Mouse (Mus musculus) midbrain, embryonic 10.5 days (tissue): ENCODE results near the gene Boll. TPM values are rescaled to one million over a fixed set of nuclear protein-coding genes. Genes with fewer than 3 reads are reported as not detected.

Experiments
- DNase-seq: peaks from one replicate; pipeline ENCODE4 v3.0.0-alpha.2; 2017; ENCODE audit warnings: low spot score
- H3K27ac ChIP-seq: fragments of 300-500 bp; sonication (generic); replicated peaks from 2 replicates; pipeline ENCODE4 v1.5.1; 2016; ENCODE audit warnings: mild to moderate bottlenecking
- H3K27me3 ChIP-seq: fragments of 300-500 bp; sonication (generic); 2 replicates; pipeline ENCODE4 v1.6.1; 2016; ENCODE audit warnings: low read depth, mild to moderate bottlenecking; ENCODE audit not compliant: poor library complexity, severe bottlenecking
- H3K36me3 ChIP-seq: fragments of 300-500 bp; sonication (generic); 2 replicates; pipeline ENCODE4 v1.6.1; 2016; ENCODE audit warnings: mild to moderate bottlenecking, moderate library complexity
- H3K4me1 ChIP-seq: fragments of 300-500 bp; sonication (generic); 2 replicates; pipeline ENCODE4 v1.6.1; 2016
- H3K4me3 ChIP-seq: fragments of 300-500 bp; sonication (generic); 2 replicates; pipeline ENCODE4 v1.5.1; 2016; ENCODE audit warnings: mild to moderate bottlenecking, moderate library complexity
- H3K9me3 ChIP-seq: fragments of 300-500 bp; sonication (generic); replicated peaks from 2 replicates; pipeline ENCODE4 v1.6.1; 2016; ENCODE audit warnings: mild to moderate bottlenecking
- WGBS: fragments of 180-500 bp; shearing (Covaris S2); methylation state at CpG from one replicate; pipeline ENCODE4 v1.1.7; 2016; 5-methylcytosine and 5-hydroxymethylcytosine counted together
- polyA plus RNA-seq: library from polyadenylated mRNA; unstranded; fragments of >200 nt; fragmentation: Nextera tagmentation; extraction: Ambion mirVana; gene quantifications from 2 replicates; pipeline ENCODE4 v1.2.1, GENCODE M21; 2016

Gene Boll
- 0.23 and 0.84 TPM in 2 replicates for polyA plus RNA-seq

DNA sequence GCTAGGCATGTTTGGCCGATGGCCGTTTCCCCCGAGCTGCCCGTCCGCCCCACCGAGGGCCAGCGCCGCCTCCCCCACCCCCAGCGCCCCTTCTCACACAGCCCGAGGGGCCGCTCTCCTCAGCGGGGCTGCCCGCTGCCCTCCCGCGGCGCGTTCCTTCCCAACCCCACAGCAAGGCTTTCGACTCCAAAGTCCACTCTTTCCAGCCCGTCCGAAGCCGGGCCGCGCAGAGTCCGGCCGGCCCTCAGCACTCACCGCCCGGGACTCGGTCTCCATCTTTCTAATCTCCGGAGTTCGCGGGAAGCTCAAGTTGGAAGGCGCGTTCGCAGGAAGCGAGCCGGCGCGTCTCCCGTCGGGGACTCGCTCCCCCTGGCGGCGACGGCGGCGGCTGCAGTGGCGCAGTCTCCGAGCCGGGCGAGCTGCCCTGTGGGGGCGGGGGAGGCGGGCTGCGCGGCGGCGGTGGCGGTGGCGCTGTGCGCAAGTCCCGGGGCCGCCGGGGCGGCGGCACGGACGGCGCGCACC is at the start of gene Boll:
Boll (minus strand) TSS at position 426 of the 522 bp plus-strand sequence.
- Histone ChIP-seq H3K4me3 (peak within 1 kb of the TSS; percentile 57), H3K4me1 (peaks cover 11% of the 10 kb centered on the region), H3K9me3 (peaks cover 8% of the 10 kb centered on the region), H3K27me3 (peaks cover 47% of the 10 kb centered on the region), H3K27ac (no peak within 1 kb of the TSS; the same call in 1 of the 2 replicates), H3K36me3 (no peaks in the 10 kb centered on the region)
- peak; percentile 75 for DNase-seq
- WGBS: 13% methylated on average over 57 of the region's 68 CpGs

DNA sequence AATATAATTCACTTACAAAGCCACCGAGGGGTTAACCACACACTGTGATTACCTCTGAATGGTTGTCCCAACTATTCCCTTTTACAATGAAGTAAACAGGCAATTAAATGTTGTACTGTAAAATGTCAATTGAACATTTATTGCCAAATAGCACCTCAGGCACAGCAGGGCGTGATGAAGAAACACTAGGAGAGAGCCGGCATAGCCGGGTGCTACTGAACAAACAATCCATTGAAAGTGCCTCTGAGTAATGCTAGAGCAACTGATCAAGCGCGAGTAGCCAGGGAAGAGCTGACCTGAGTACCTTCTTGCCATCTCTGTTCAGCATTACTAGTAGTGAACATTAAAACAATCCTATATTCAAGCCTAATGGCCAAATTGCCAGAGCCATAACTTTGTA is 49.3 kb upstream of the Boll start:
- no peak for DNase-seq
- H3K4me3 ChIP-seq: no peak overlapping the region
- no peaks in the 10 kb centered on the region for H3K36me3 ChIP-seq
- peaks cover 16% of the 10 kb centered on the region for H3K27me3 ChIP-seq
- no peaks in the 10 kb centered on the region for H3K9me3 ChIP-seq
- 80% methylated on average over 6 of the region's 6 CpGs for WGBS
- H3K4me1 ChIP-seq: no peaks in the 10 kb centered on the region
- H3K27ac ChIP-seq: no peak overlapping the region

DNA sequence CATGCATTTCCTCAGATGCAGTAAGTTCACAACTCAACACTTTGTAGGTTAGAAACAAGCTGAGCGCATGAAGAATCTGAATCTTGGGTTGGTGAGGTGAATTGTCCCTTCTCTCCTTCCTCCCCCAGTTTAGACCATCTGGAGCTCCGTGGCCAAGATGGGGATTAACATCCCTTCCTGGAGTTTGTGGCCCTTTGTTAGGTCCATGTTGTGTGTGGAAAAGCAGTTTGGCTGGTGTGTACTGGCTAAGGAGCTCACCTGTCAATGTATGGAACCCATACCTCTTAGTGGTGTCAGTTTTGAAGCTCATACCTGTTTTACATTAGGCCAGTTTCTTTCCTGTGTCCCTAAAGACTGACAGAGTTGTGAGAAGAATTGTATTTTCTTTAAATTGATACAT is 47.8 kb upstream of the Boll start:
- H3K4me1 ChIP-seq: peaks cover 9% of the 10 kb centered on the region
- DNase-seq: no peak
- H3K36me3 ChIP-seq: no peaks in the 10 kb centered on the region
- peaks cover 30% of the 10 kb centered on the region for H3K27me3 ChIP-seq
- no peaks in the 10 kb centered on the region for H3K9me3 ChIP-seq
- H3K4me3 ChIP-seq: no peak overlapping the region
- no peak overlapping the region for H3K27ac ChIP-seq
- WGBS: 86% methylated on average over 2 of the region's 2 CpGs

DNA sequence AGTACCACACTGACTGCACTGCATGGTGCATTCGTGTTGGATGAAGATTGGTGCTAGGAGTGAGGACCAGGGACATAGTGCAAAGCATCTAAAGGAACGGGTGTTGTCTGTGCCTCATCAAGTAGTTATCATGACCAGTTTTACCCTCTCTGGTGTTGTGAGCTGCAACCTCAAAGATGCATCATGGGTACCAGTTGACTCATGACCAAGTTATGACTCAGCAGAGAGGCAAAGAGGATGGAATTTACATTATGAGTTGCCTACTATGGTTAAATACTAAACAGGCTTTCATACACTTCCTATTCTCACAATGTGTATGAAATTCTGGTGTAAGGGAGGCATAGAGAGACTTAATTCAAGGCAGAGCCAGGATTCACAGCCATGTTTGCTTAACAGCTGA is 47.4 kb upstream of the Boll start:
- Histone ChIP-seq H3K27me3 (peaks cover 33% of the 10 kb centered on the region), H3K4me3 (no peak overlapping the region), H3K9me3 (no peaks in the 10 kb centered on the region), H3K27ac (no peak overlapping the region), H3K36me3 (no peaks in the 10 kb centered on the region), H3K4me1 (peaks cover 9% of the 10 kb centered on the region)
- no peak for DNase-seq
- WGBS: 81% methylated on average over 2 of the region's 2 CpGs

DNA sequence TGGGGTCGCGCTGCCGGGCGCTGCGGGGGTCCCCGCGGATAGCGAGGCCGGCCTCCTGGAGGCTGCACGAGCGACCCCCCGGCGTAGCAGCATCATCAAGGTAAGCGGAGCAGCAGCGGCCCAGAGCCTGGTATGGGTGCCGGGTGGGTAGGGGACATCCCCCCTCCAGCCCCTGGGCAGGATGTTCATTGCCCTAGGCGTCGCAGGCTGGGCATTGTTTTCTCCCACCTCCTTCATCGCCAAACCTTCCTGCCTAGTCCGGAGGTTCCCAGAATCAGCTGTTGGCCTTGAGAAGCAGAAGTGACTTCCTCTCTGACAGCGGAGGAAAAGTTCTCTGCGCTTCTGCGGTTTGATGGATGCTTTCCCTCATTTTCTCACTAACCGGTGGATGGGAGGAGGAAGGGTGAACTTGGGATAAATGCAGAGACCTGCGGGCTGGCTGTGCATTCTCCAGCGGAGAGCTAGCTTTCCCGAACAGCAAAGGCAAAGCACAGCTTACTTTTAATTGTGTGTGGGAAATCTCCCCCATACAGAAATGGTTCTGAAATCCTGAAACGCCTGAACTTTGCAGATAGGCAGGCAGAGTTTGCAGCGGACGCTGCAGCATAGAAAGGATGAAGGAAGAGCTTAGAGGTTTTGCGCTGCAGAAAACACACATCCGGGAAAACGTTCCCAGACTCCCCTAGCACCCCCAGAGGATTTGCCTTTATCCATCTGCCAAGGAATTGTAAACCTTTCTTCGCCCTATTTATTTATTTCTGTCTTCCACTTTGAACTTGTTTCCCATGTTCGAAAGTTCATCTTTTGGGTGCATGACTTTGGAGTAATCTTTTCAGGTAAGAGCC is 43.5 kb upstream of the Boll start:
- WGBS: 4% methylated on average over 35 of the region's 35 CpGs
- Histone ChIP-seq H3K4me3 (peak overlapping the region; percentile 75), H3K27ac (peak overlapping the region; percentile 74), H3K36me3 (no peaks in the 10 kb centered on the region), H3K4me1 (peaks cover 17% of the 10 kb centered on the region), H3K27me3 (peaks cover 60% of the 10 kb centered on the region), H3K9me3 (no peaks in the 10 kb centered on the region)
- peak; percentile 50 for DNase-seq

DNA sequence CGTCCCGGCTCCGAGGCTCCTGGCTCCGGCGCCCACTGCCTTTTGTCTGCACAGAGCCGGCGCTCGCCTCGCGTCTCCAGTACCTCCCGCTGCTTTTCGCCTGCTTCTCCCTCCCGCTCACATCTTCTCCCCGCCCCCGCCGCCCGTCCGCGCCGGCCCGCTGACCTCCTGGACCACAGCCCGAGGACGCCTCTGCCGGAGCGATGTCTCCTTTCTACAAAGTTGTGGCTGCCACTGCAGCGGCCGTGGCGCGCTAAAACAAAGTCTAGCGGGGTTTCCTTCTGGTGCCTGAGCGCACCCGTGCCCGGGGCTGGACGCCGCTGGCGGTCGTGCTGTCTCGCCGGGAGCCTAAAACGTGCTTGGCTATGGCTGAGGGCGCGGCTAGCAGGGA is 42.7 kb upstream of the Boll start:
- Histone ChIP-seq H3K4me3 (peak overlapping the region; percentile 75), H3K4me1 (peaks cover 17% of the 10 kb centered on the region), H3K9me3 (no peaks in the 10 kb centered on the region), H3K27me3 (peaks cover 60% of the 10 kb centered on the region), H3K36me3 (no peaks in the 10 kb centered on the region), H3K27ac (peak overlapping the region; percentile 74)
- under 1% methylated on average over 42 of the region's 42 CpGs for WGBS
- no peak for DNase-seq

DNA sequence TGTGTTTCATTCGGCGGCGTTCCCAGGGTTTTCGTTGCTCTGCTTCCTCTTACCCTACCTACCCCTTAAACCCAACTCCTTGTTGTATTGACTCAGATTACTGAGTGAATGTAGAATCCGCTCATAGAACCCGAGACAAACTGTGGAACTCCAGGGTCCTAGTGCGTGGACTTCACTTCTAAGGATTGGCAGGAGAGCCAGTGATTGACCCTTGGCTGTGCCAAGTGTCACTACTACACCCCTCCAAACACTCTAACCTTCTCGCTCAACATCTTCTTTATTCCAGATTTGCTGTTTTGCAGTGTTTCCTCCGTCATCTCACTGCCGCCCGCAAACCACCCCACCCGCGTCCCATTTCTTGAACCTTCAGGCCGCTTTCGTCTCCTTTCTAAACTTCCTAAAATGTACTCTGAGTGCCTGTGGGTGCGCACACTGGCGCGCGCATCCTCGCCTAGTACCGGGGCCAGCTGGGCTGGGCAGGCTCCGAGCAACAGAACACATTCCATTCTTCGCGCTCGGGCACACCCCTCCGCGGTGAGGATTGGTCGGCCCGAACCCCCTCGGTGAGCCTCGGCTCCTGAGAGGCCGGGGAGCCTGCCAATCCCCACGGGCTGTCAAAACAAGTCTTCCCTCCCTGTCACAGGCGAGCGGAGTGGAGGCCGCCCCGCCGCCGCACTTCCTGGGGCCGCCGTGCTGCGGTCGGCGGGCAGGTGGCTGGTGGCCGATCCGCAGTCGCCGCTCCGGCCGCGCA is 42.2 kb upstream of the Boll start, which contains the start of gene Plcl1:
Plcl1 (plus strand) TSS at position 650 of the 751 bp plus-strand sequence.
- peak within 1 kb of the TSS; percentile 74 for H3K27ac ChIP-seq

DNA sequence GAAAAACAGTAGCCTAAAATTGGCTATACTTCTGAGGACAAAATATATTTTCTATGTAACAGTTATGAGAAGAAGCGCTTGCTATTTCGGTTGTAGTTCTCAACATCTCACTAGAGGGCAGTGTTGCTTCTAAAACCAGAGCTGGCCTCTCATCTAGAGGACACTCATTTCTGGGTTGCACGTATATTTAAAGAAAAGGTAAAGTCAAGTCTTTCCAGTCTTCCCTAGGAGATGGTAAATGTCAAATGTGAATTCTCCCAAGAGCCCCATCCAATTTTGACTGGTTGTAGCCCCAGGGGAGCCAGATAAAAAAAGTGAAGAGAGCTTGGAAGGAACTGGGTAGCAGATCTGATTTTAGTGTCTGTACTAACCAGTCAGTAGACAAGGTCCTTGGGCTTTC is 41.2 kb upstream of the Boll start:
- peaks cover 60% of the 10 kb centered on the region for H3K27me3 ChIP-seq
- H3K4me1 ChIP-seq: peaks cover 22% of the 10 kb centered on the region
- H3K27ac ChIP-seq: no peak overlapping the region
- H3K9me3 ChIP-seq: no peaks in the 10 kb centered on the region
- no peaks in the 10 kb centered on the region for H3K36me3 ChIP-seq
- no peak overlapping the region for H3K4me3 ChIP-seq
- WGBS: 9% methylated on average over 3 of the region's 3 CpGs
- peak; percentile 30 for DNase-seq

More for the DNA sequence above, 42.2 kb upstream of the Boll start, which contains the start of gene Plcl1:
- peak within 1 kb of the TSS; percentile 75 for H3K4me3 ChIP-seq
- H3K9me3 ChIP-seq: no peaks in the 10 kb centered on the region
- DNase-seq: peak; percentile 95
- WGBS: 4% methylated on average over 51 of the region's 51 CpGs
- H3K36me3 ChIP-seq: no peaks in the 10 kb centered on the region
- peaks cover 17% of the 10 kb centered on the region for H3K4me1 ChIP-seq
- peaks cover 60% of the 10 kb centered on the region for H3K27me3 ChIP-seq

DNA sequence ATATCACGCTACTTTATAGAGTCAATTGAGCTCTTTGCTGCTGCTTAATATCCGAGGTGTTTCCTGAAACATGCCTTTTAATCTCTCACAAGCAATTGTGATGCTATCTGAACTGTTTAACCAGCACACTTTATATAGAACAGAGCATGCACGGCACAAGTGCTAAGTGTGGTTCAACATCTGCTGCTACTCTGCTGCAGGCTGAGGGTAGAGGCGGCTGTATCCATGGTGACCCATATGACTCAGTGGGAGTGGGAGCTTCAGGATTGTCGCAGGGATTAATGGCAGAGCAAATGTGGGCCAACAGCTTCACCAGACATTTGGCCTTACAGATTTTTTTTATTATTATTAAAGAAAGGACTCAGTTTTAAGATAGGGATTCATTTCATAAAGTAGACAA is 36.6 kb upstream of the Boll start:
- H3K36me3 ChIP-seq: no peaks in the 10 kb centered on the region
- H3K4me3 ChIP-seq: no peak overlapping the region
- peaks cover 6% of the 10 kb centered on the region for H3K4me1 ChIP-seq
- no peaks in the 10 kb centered on the region for H3K9me3 ChIP-seq
- WGBS: 50% methylated on average over 5 of the region's 5 CpGs
- no peak overlapping the region for H3K27ac ChIP-seq
- peaks cover 21% of the 10 kb centered on the region for H3K27me3 ChIP-seq
- peak; percentile 35 for DNase-seq

DNA sequence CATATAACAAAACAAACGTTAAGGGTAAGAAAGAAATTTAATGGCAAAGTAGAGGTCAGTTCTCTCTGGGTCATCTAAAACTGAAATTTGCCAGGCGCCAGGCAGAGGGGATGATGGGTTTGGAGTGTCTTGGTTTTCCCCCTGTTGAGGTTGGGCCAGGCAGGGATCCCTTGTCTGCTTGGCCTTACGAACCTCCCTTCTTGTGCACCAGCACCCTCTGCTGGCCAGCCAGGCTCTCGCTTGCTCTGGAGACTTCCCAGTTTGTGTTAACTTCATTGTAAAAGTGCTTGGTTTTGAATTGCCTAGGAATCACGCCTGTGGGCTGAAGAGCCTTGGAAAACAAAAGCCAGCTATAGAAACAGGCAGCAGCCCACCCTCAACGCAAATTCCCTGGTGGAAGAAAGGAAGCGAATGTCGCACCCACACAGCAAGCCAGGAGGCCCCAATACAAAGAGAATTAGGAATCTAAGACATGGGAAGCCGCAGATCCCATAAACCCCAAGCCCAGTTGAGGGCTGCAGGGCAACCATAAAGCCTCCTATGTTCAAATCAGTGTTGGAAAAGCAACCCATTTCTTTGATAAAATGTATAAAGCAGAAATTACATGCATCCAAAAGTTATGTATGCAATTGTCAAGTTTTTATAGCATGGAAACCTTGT is 20.0 kb upstream of the Boll start:
- H3K36me3 ChIP-seq: no peaks in the 10 kb centered on the region
- 12% methylated on average over 9 of the region's 9 CpGs for WGBS
- H3K27ac ChIP-seq: no peak overlapping the region
- no peaks in the 10 kb centered on the region for H3K27me3 ChIP-seq
- H3K4me1 ChIP-seq: peaks cover 4% of the 10 kb centered on the region
- no peak overlapping the region for H3K4me3 ChIP-seq
- peak; percentile 87 for DNase-seq
- H3K9me3 ChIP-seq: no peaks in the 10 kb centered on the region

DNA sequence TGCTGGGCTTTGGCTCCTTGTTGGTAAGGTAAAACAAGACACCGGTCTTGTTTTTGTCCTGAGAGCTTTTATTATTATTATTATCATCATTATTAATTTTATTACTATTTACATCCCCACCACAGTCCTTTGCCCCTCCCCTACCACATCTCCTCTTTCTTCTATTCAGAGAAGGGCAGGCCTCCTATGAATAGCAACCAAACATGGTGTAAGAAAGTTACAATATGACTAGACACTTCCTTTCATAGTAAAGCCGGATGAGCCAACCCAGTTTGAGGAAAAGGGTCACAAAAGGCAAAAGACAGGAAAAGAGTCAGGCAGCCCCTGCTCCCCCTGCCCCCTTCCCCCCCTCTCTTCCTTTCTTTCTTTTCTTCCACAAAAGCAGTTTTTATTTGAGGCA is 17.3 kb upstream of the Boll start:
- H3K9me3 ChIP-seq: no peaks in the 10 kb centered on the region
- H3K4me3 ChIP-seq: no peak overlapping the region
- peaks cover 4% of the 10 kb centered on the region for H3K4me1 ChIP-seq
- no peaks in the 10 kb centered on the region for H3K27me3 ChIP-seq
- no peak overlapping the region for H3K27ac ChIP-seq
- no peaks in the 10 kb centered on the region for H3K36me3 ChIP-seq
- WGBS: 68% methylated on average over 2 of the region's 2 CpGs
- DNase-seq: no peak

DNA sequence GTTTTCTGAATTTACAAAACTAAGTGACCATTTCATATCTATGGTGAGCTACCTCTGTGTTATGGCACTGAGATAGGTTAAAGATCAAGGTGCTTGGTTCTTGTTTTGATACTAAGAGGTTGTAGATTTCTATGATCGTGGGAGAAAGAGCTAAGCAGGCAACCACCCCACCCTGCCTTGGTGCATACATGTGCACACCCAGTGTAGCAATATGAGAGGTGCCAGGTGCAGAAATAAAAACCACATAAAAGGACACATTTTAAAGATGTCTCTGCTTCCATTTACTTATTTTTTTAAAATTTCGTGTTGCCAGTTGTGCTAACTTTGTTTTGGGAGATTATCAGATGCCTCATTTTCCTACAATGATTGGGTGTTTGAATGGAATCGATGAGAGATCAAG is 9.4 kb upstream of the Boll start:
- H3K4me3 ChIP-seq: no peak overlapping the region
- WGBS: 88% methylated on average over 3 of the region's 3 CpGs
- no peak overlapping the region for H3K27ac ChIP-seq
- H3K27me3 ChIP-seq: no peaks in the 10 kb centered on the region
- DNase-seq: no peak
- H3K4me1 ChIP-seq: no peaks in the 10 kb centered on the region
- H3K36me3 ChIP-seq: no peaks in the 10 kb centered on the region
- no peaks in the 10 kb centered on the region for H3K9me3 ChIP-seq
